Mouse (Mus musculus): ENCODE measurements around the gene Fam19a2.

- TF ChIP-seq CTCF (IDR thresholded peaks at IDR 0.05; ENCODE audit: control insufficient read depth, insufficient read depth, low read length) (no peak), POLR2A (IDR thresholded peaks at IDR 0.05; ENCODE audit: borderline replicate concordance, control insufficient read depth, low read depth, low read length) (no peak)
These were observed 314.0 kb downstream of the Fam19a2 start for GRCm38 (mm10) chr10:123577823-123578222.

All from bone marrow, adult 2 months (tissue).